Mouse (Mus musculus) CH12.LX (cell line): Measurements from ENCODE around the gene Tmem104. TPM values are rescaled to one million over a fixed set of nuclear protein-coding genes. Genes with fewer than 3 reads are reported as not detected.

Experiments used
- DNase-seq: peaks from one replicate; pipeline ENCODE4 v3.0.0-alpha.2; 2013; ENCODE audit errors: extremely low read depth
- H3K27ac ChIP-seq: 2 replicates; pipeline ENCODE4 v1.5.1; 2012; ENCODE audit warnings: low read depth, mild to moderate bottlenecking, control low read depth, moderate library complexity; ENCODE audit not compliant: insufficient read depth
- H3K27me3 ChIP-seq: replicated peaks from 2 replicates; pipeline ENCODE3; 2012; ENCODE audit warnings: inconsistent platforms
- H3K36me3 ChIP-seq, 2 experiments: replicated peaks in 1 of 2; 2 replicates each; pipeline versions ENCODE3 to v1.6.1; 2012; ENCODE audit warnings: inconsistent platforms in 1 of 2, low read length in 1 of 2, mild to moderate bottlenecking in 1 of 2, mixed read lengths in 1 of 2, moderate library complexity in 1 of 2; ENCODE audit not compliant: control insufficient read depth in 1 of 2, insufficient read depth in 1 of 2
- H3K4me1 ChIP-seq, 2 experiments: 2 replicates each; pipeline ENCODE4 v1.6.1; 2012; ENCODE audit warnings: inconsistent platforms in 1 of 2, moderate library complexity in 1 of 2; ENCODE audit not compliant: insufficient read depth in 2 of 2, control insufficient read depth in 1 of 2
- H3K4me2 ChIP-seq: 2 replicates; pipeline ENCODE4 v1.6.1; 2012; ENCODE audit warnings: low read depth, mild to moderate bottlenecking, control low read depth; ENCODE audit not compliant: poor library complexity, insufficient read depth, severe bottlenecking
- H3K4me3 ChIP-seq, 3 experiments: fragments of 150-350 bp in 1 of 3; sonication (generic) in 1 of 3; replicated peaks in 1 of 3; 2 replicates each; pipeline versions ENCODE3 to v1.5.1; 2011 to 2012; ENCODE audit warnings: low read depth in 2 of 3, low read length in 2 of 3, mild to moderate bottlenecking in 2 of 3, moderate library complexity in 2 of 3, control low read depth in 1 of 3, improper control_type of control experiment in 1 of 3, inconsistent platforms in 1 of 3, mixed read lengths in 1 of 3; ENCODE audit not compliant: poor library complexity in 1 of 3
- H3K79me2 ChIP-seq: replicated peaks from 2 replicates; pipeline ENCODE4 v1.6.1; 2012; ENCODE audit warnings: mild to moderate bottlenecking, moderate library complexity; ENCODE audit not compliant: control insufficient read depth, poor library complexity, insufficient read depth, severe bottlenecking; ENCODE audit errors: extremely low read depth
- H3K9ac ChIP-seq: 2 replicates; pipeline ENCODE4 v1.6.1; 2012; ENCODE audit warnings: low read depth, mild to moderate bottlenecking, control low read depth, moderate library complexity; ENCODE audit not compliant: insufficient read depth
- H3K9me3 ChIP-seq: replicated peaks from 2 replicates; pipeline ENCODE3; 2012; ENCODE audit warnings: low read length, inconsistent platforms, mixed read lengths
- EP300 ChIP-seq: IDR thresholded peaks from 2 replicates; pipeline ENCODE4 v1.6.1; 2011; ENCODE audit warnings: low read length, improper control_type of control experiment
- JUND ChIP-seq: conservative IDR thresholded peaks from 2 replicates; pipeline ENCODE4 v1.6.1; 2011; ENCODE audit warnings: low read depth, low read length, improper control_type of control experiment
- KAT2A ChIP-seq: IDR thresholded peaks from 2 replicates; pipeline ENCODE4 v1.6.1; 2012; ENCODE audit warnings: low read length, improper control_type of control experiment, inconsistent platforms; ENCODE audit not compliant: insufficient replicate concordance
- MEF2A ChIP-seq: IDR thresholded peaks from 2 replicates; pipeline ENCODE4 v1.6.1; 2014; ENCODE audit warnings: low read depth, mild to moderate bottlenecking, inconsistent platforms, low read length, improper control_type of control experiment, borderline replicate concordance
- MXI1 ChIP-seq: IDR thresholded peaks from 2 replicates; pipeline ENCODE4 v1.6.1; 2011; ENCODE audit warnings: mild to moderate bottlenecking, low read depth, low read length, improper control_type of control experiment
- MYC ChIP-seq: IDR thresholded peaks from 2 replicates; pipeline ENCODE4 v1.6.1; 2011; ENCODE audit warnings: low read depth, mild to moderate bottlenecking, improper control_type of control experiment, low read length
- NELFE ChIP-seq: IDR thresholded peaks from 2 replicates; pipeline ENCODE4 v1.6.1; 2011; ENCODE audit warnings: low read depth, low read length, improper control_type of control experiment
- NRF1 ChIP-seq: IDR thresholded peaks from 2 replicates; pipeline ENCODE4 v1.6.1; 2014; ENCODE audit warnings: low read depth, mild to moderate bottlenecking, inconsistent platforms, low read length, improper control_type of control experiment, moderate library complexity
- POLR2AphosphoS2 ChIP-seq: IDR thresholded peaks from 2 replicates; pipeline ENCODE4 v1.6.1; 2011; ENCODE audit warnings: low read depth, low read length, improper control_type of control experiment
- UBTF ChIP-seq: IDR thresholded peaks from 2 replicates; pipeline ENCODE4 v1.6.1; 2012; ENCODE audit warnings: low read depth, mild to moderate bottlenecking, inconsistent platforms, low read length, improper control_type of control experiment, moderate library complexity
- USF1 ChIP-seq: IDR thresholded peaks from 2 replicates; pipeline ENCODE4 v1.6.1; 2014; ENCODE audit warnings: low read depth, mild to moderate bottlenecking, inconsistent platforms, low read length, improper control_type of control experiment
- ZC3H11A ChIP-seq: IDR thresholded peaks from 2 replicates; pipeline ENCODE4 v1.6.1; 2012; ENCODE audit warnings: low read depth, mild to moderate bottlenecking, inconsistent platforms, low read length, improper control_type of control experiment
- ZKSCAN1 ChIP-seq: IDR thresholded peaks from 2 replicates; pipeline ENCODE4 v1.6.1; 2012; ENCODE audit warnings: low read depth, inconsistent platforms, low read length, improper control_type of control experiment, borderline replicate concordance
- ZMIZ1 ChIP-seq: IDR thresholded peaks from 2 replicates; pipeline ENCODE4 v1.6.1; 2012; ENCODE audit warnings: low read depth, mild to moderate bottlenecking, inconsistent platforms, low read length, improper control_type of control experiment
- ZNF384 ChIP-seq: IDR thresholded peaks from 2 replicates; pipeline ENCODE4 v1.6.1; 2012; ENCODE audit warnings: low read depth, low read length, improper control_type of control experiment, inconsistent platforms
- dilution Hi-C: fragments of 300-500 bp; cut with MboI; formaldehyde crosslinking; loops from 2 replicates; pipeline ENCODE4 v1.14.3; 2020; ENCODE audit warnings: low sequenced_read_pairs; ENCODE audit not compliant: extremely low pct_unique_long_range_greater_than_20kb, extremely low pct_ligation_motif_present
- in situ Hi-C: fragments of 300-500 bp; cut with MboI; formaldehyde crosslinking; loops from 3 replicates; pipeline ENCODE4 v1.14.3; 2019; ENCODE audit warnings: low sequenced_read_pairs, low pct_ligation_motif_present, low pct_unique_long_range_greater_than_20kb, mixed read lengths
- polyA plus RNA-seq: library from polyadenylated mRNA; unstranded; fragments of >175 nt; gene quantifications from 2 replicates; pipeline ENCODE4 v1.2.1, GENCODE M21; 2012; ENCODE audit warnings: low read depth; ENCODE audit not compliant: insufficient read length
- total RNA-seq, 2 experiments: library from RNA; depleted of rRNA; stranded (reverse); fragments of 300-350 nt in 1 of 2; fragments of >200 nt in 1 of 2; gene quantifications; 2 replicates each; pipeline ENCODE4 v1.2.3; 2012 to 2014

The Tmem104 gene
- total and polyA plus RNA-seq, 3 experiments, result 3.5 to 16.1 (median 10.8) TPM

GRCm38 (mm10) chr11:115249721-115250404 lies 62.6 kb downstream of the Tmem104 start:
- H3K4me3 ChIP-seq, result no peak overlapping the region

DNA sequence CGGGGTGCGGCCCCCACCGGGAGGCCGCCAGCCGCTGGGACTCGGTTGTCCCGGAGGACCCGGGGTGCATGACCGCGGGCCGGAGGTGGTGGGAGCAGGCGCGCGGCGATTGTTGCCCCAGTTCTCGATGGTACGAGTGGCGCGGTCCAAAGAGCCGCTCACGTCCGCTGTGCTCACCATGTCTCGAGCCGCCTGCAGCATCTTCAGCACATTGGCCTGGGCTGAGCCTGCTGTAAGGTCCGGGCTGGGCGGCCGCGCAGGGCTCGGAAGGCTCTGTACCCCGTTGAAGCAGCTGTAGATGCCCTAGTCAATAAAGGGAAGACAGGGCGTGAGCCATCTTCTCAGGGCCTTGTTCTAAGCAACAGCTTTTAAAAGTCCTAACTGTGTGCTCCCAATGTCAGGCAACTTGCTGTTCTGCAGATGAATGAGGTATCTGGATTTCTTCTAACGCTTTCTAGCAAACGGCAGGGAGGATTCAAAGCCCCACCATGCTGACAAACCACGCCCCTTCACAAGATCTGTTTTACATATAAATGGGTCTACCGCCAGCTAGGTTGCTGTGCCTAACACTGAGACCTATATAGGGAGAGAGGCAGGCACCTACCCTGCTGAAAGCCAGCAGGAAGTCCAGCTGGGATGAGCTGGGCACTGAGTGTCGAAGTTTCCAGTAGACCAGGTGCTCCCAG lies 63.3 kb downstream of the Tmem104 start:
- no peaks in the 10 kb centered on the region for H3K79me2 ChIP-seq
- H3K27ac ChIP-seq, result no peak overlapping the region
- no peak for DNase-seq
- H3K9ac ChIP-seq, result no peak overlapping the region
- H3K4me1 ChIP-seq, result peaks cover 24 to 33% of the 10 kb centered on the region in 2 experiments
- no peak overlapping the region for H3K4me2 ChIP-seq
- TF ChIP-seq NRF1 (no peak), ZMIZ1 (no peak), USF1 (no peak), EP300 (no peak), ZNF384 (no peak), NELFE (no peak)
- H3K36me3 ChIP-seq, result peaks cover 0 to 9% of the 10 kb centered on the region in 2 experiments
- peaks cover 3% of the 10 kb centered on the region for H3K27me3 ChIP-seq
- H3K4me3 ChIP-seq, result no peak overlapping the region
- peaks cover 10% of the 10 kb centered on the region for H3K9me3 ChIP-seq
- dilution Hi-C loops (no loop called here), in situ Hi-C loops (no loop called here)

More at GRCm38 (mm10) chr11:115249721-115250404, 62.6 kb downstream of the Tmem104 start:
- Histone ChIP-seq H3K4me1 (peaks cover 24 to 33% of the 10 kb centered on the region in 2 experiments), H3K36me3 (peaks cover 6 to 16% of the 10 kb centered on the region in 2 experiments), H3K9me3 (peaks cover 10% of the 10 kb centered on the region), H3K79me2 (no peaks in the 10 kb centered on the region), H3K9ac (no peak overlapping the region), H3K27ac (no peak overlapping the region), H3K4me2 (no peak overlapping the region), H3K27me3 (peaks cover 3% of the 10 kb centered on the region)
- dilution Hi-C loops, result no loop called here
- DNase-seq, result no peak
- no peak for TF ChIP-seq KAT2A
- no peak for TF ChIP-seq MYC
- no peak for TF ChIP-seq MXI1
- TF ChIP-seq ZC3H11A, result no peak
- no peak for TF ChIP-seq POLR2AphosphoS2
- no peak for TF ChIP-seq JUND
- TF ChIP-seq UBTF, result no peak
- no peak for TF ChIP-seq MEF2A
- no peak for TF ChIP-seq ZKSCAN1
- in situ Hi-C loops, result loop anchor here (5.0 kb wide), 1 partner anchor 58 kb away; no protein-coding TSS in a partner anchor
